Mouse (Mus musculus) forebrain, postnatal 0 days (tissue): ENCODE data around the gene Lrp4. TPM values are rescaled to one million over a fixed set of nuclear protein-coding genes. Genes with fewer than 3 reads are reported as not detected.

Experiments used
- ATAC-seq: fragments of 200-750 bp; cut with Nextera tagmentation; 2 replicates; pipeline ENCODE4 v1.8.0; 2017; ENCODE audit warnings: mild to moderate bottlenecking, moderate library complexity
- DNase-seq: peaks from one replicate; pipeline ENCODE4 v3.0.0-alpha.2; 2015
- H3K27ac ChIP-seq: fragments of 300-500 bp; sonication (generic); 2 replicates; pipeline ENCODE4 v1.5.1; 2014; ENCODE audit warnings: low read depth, mild to moderate bottlenecking, antibody characterized with exemption, low read length, moderate library complexity, mixed read lengths
- H3K27me3 ChIP-seq: fragments of 300-500 bp; sonication (generic); 2 replicates; pipeline ENCODE4 v1.6.1; 2014; ENCODE audit warnings: mild to moderate bottlenecking, low read length, mixed read lengths; ENCODE audit not compliant: insufficient read depth
- H3K36me3 ChIP-seq: fragments of 300-500 bp; sonication (generic); 2 replicates; pipeline ENCODE4 v1.6.1; 2014; ENCODE audit warnings: mild to moderate bottlenecking, moderate library complexity; ENCODE audit not compliant: insufficient read depth
- H3K4me1 ChIP-seq: fragments of 300-500 bp; sonication (generic); 2 replicates; pipeline ENCODE4 v1.6.1; 2014; ENCODE audit warnings: antibody characterized with exemption; ENCODE audit not compliant: insufficient read depth
- H3K4me2 ChIP-seq: fragments of 300-500 bp; sonication (generic); 2 replicates; pipeline ENCODE4 v1.6.1; 2014; ENCODE audit warnings: low read depth, mild to moderate bottlenecking, moderate library complexity
- H3K4me3 ChIP-seq: fragments of 300-500 bp; sonication (generic); 2 replicates; pipeline ENCODE4 v1.5.1; 2014; ENCODE audit warnings: low read depth, low read length, mixed read lengths
- H3K9ac ChIP-seq: fragments of 300-500 bp; sonication (generic); 2 replicates; pipeline ENCODE4 v1.6.1; 2014; ENCODE audit warnings: mild to moderate bottlenecking
- H3K9me3 ChIP-seq: fragments of 300-500 bp; sonication (generic); 2 replicates; pipeline ENCODE4 v1.6.1; 2016; ENCODE audit warnings: low read length
- CTCF ChIP-seq: sonication (generic); IDR thresholded peaks from 2 replicates; pipeline ENCODE4 v1.5.1; 2016; ENCODE audit warnings: antibody characterized with exemption, control low read depth, low read depth
- WGBS: fragments of 180-500 bp; shearing (Covaris S2); extraction: QIAGEN DNeasy Blood & Tissue Kit; methylation state at CpG from one replicate; pipeline ENCODE4 v1.1.7; 2014; 5-methylcytosine and 5-hydroxymethylcytosine counted together
- polyA plus RNA-seq: library from polyadenylated mRNA; unstranded; fragments of >200 nt; fragmentation: Nextera tagmentation; extraction: Ambion mirVana; gene quantifications from 2 replicates; pipeline ENCODE4 v1.2.1, GENCODE M21; 2015
- total RNA-seq: library from RNA; depleted of rRNA; stranded (reverse); fragments of >200 nt; gene quantifications from 2 replicates; pipeline ENCODE4 v1.2.3, GENCODE M21; 2014

The Lrp4 gene
- total and polyA plus RNA-seq, 2 experiments from 2014 or later: 4.1 to 13.7 TPM

DNA sequence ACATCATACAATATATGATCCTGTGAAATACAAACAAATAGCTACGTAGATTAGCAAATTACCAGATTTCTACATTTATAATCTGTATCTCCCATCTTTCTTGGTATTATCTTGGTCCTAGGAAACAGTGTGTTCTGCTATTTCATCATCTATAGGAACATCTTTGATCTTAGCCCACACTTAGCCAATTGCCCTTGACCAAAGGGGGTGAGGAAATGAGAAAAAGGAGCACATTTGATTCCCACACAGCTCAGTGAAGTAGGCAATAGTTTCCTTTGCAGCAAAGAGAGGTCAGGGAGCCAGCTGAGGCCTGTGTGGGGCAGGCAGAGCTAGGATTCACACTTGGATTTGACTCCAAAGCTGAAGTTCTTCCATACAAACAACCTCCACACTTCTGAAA is 31.0 kb upstream of the Lrp4 start:
- H3K9ac ChIP-seq: no peak overlapping the region
- DNase-seq (no peak), ATAC-seq (no peak)
- peaks cover 16% of the 10 kb centered on the region; the same call in 1 of the 2 replicates for H3K4me1 ChIP-seq
- H3K4me3 ChIP-seq: no peak overlapping the region
- 90% methylated on average over 1 of the region's 1 CpGs for WGBS
- H3K27ac ChIP-seq: no peak overlapping the region
- no peak for TF ChIP-seq CTCF
- peaks cover 3% of the 10 kb centered on the region; the same call in 1 of the 2 replicates for H3K36me3 ChIP-seq
- no peak overlapping the region for H3K4me2 ChIP-seq
- H3K27me3 ChIP-seq: no peaks in the 10 kb centered on the region
- no peaks in the 10 kb centered on the region for H3K9me3 ChIP-seq

DNA sequence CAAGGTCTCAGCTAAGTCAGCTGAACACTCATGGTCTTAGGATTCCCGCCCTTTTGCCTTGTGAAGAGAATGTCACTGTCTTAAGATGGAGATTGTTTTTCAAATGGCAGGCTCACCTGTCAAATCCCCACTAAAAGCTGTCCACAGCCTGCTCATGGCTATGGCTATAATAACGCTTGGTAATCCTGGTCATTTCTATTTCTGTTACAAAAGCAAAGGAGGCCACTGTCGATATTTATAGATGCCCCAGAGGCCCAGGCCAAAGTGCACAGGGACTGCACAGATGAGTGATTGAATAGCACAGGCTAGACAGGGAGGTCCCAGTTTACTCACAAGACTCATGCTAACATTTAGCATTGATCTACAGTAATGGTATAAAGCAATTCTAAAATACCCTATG is 28.2 kb upstream of the Lrp4 start:
- H3K4me1 ChIP-seq: peaks cover 16% of the 10 kb centered on the region; the same call in 1 of the 2 replicates
- no peak overlapping the region for H3K9ac ChIP-seq
- ATAC-seq (no peak), DNase-seq (no peak)
- no peak for TF ChIP-seq CTCF
- H3K9me3 ChIP-seq: no peaks in the 10 kb centered on the region
- H3K27ac ChIP-seq: no peak overlapping the region
- no peaks in the 10 kb centered on the region for H3K36me3 ChIP-seq
- no peak overlapping the region for H3K4me3 ChIP-seq
- 81% methylated on average over 3 of the region's 3 CpGs for WGBS
- no peak overlapping the region for H3K4me2 ChIP-seq
- no peaks in the 10 kb centered on the region for H3K27me3 ChIP-seq

DNA sequence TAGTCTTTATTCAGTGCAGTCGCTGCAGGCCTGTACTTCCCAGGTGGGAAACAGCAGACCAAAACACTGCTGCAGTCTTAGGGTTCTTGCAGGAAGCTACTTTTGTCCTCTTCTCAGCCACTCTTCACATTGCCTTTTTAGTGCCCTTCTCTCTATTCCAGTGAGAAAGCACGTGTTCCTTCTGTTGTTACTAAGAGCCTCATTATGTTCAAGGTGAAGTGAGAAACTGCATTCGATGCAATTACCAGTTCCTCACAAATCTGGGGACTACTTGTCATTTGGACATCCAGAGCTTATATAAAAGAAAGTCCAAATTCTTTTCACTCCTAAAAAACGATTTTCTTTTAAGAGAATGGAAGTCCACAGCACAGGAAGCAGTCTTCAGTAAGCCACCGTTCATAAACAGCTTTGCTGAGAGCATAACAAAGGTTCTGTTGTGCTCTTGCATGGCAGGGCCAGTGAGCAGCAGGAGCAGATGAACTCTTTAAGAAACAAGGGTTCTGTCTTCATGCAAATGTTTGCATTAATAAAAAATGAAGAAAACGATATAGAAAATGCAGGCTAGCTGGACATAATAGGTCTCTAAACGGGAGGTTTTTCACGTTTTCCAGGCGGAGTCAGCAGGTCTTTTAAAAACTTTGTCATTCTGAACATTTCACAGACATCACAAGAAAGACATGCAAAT is 27.3 kb upstream of the Lrp4 start:
- DNase-seq: peak; percentile 32
- H3K36me3 ChIP-seq: no peaks in the 10 kb centered on the region
- H3K4me1 ChIP-seq: peaks cover 16% of the 10 kb centered on the region; the same call in 1 of the 2 replicates
- H3K4me3 ChIP-seq: no peak overlapping the region
- H3K27me3 ChIP-seq: no peaks in the 10 kb centered on the region
- no peak for TF ChIP-seq CTCF
- WGBS: 2% methylated on average over 9 of the region's 9 CpGs
- peak; percentile 73 for ATAC-seq
- no peak overlapping the region for H3K9ac ChIP-seq
- H3K4me2 ChIP-seq: peak overlapping the region; percentile 24; the same call in 1 of the 2 replicates
- peak overlapping the region; percentile 24 for H3K27ac ChIP-seq
- H3K9me3 ChIP-seq: no peaks in the 10 kb centered on the region

GRCm38 (mm10) chr2:91430600-91430919 is 26.8 kb upstream of the Lrp4 start:
- Histone ChIP-seq H3K4me2 (peak overlapping the region; percentile 24; the same call in 1 of the 2 replicates), H3K27me3 (no peaks in the 10 kb centered on the region), H3K9me3 (no peaks in the 10 kb centered on the region), H3K4me1 (peaks cover 16% of the 10 kb centered on the region; the same call in 1 of the 2 replicates), H3K36me3 (no peaks in the 10 kb centered on the region), H3K27ac (peak overlapping the region; percentile 24; the same call in 1 of the 2 replicates), H3K9ac (no peak overlapping the region), H3K4me3 (no peak overlapping the region)
- WGBS: 11% methylated on average over 6 of the region's 6 CpGs
- peak; percentile 85 for ATAC-seq
- no peak for TF ChIP-seq CTCF
- peak; percentile 47 for DNase-seq

DNA sequence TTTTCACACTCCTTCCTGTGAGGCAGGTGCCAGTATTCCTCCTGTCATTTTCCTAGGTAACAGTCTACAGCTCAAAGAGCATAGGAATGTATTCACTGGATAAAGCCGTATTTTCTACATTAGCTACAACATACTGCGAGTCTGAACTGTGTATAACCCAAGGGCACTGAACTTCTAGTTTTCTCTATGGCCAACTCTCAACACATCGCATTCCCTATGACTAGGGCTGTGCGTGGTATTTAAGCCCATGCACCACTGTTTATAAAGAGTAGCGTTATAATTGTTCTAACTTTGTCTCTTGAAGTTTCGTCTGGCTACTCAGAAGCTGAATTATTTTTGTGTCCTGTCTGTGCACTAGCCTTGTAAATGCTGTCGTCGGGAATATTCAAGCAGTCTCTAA is 20.6 kb upstream of the Lrp4 start:
- no peak overlapping the region for H3K4me3 ChIP-seq
- WGBS: 21% methylated on average over 8 of the region's 8 CpGs
- no peak for ATAC-seq
- H3K4me1 ChIP-seq: no peaks in the 10 kb centered on the region
- no peak overlapping the region for H3K4me2 ChIP-seq
- no peaks in the 10 kb centered on the region for H3K27me3 ChIP-seq
- no peaks in the 10 kb centered on the region for H3K9me3 ChIP-seq
- no peak overlapping the region for H3K27ac ChIP-seq
- no peaks in the 10 kb centered on the region for H3K36me3 ChIP-seq
- TF ChIP-seq CTCF: no peak
- no peak for DNase-seq
- H3K9ac ChIP-seq: no peak overlapping the region

DNA sequence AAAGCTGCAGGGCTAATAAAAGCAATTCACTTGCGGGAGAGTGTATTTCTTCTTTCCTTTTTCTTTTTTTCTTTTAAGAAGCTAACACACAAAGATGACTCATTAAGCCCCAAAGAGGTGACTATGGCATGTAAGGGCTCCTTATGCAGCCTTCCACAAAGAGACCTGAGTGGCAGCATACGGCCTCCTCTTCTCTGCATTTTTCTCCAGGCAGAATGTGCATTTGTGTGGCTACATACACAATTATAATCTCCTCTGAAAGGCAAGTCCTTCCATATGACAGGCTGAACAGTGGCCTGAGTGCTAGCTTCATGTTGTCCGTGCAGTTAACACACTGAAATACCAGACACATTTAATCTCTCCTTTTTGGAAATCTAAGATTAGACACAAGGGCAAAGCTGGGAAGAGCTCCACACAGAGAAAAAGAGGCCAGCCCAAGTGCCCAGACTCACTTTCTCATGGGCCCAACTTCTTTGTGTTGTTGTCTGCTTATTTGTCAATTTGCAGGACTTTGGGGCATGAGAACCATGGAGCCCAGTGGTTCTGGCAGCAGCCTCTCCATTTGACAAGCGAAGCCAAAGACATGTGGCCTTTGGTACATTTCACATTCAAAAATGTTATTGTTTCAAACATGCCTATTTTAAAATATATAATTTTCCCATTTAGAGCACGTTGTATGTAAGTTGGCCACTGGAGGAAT is 20.0 kb upstream of the Lrp4 start:
- no peak for TF ChIP-seq CTCF
- H3K36me3 ChIP-seq: no peaks in the 10 kb centered on the region
- DNase-seq (no peak), ATAC-seq (no peak)
- no peaks in the 10 kb centered on the region for H3K27me3 ChIP-seq
- no peak overlapping the region for H3K27ac ChIP-seq
- no peaks in the 10 kb centered on the region for H3K4me1 ChIP-seq
- no peaks in the 10 kb centered on the region for H3K9me3 ChIP-seq
- no peak overlapping the region for H3K4me2 ChIP-seq
- H3K4me3 ChIP-seq: no peak overlapping the region
- no peak overlapping the region for H3K9ac ChIP-seq
- WGBS: 25% methylated on average over 5 of the region's 5 CpGs

GRCm38 (mm10) chr2:91439271-91439670 is 18.0 kb upstream of the Lrp4 start:
- Histone ChIP-seq H3K9ac (no peak overlapping the region), H3K4me1 (peaks cover 7% of the 10 kb centered on the region), H3K4me3 (no peak overlapping the region), H3K27ac (no peak overlapping the region), H3K4me2 (no peak overlapping the region), H3K27me3 (no peaks in the 10 kb centered on the region), H3K9me3 (no peaks in the 10 kb centered on the region), H3K36me3 (no peaks in the 10 kb centered on the region)
- DNase-seq (no peak), ATAC-seq (no peak)
- WGBS: 79% methylated on average over 10 of the region's 10 CpGs
- TF ChIP-seq CTCF: no peak
